Mouse (Mus musculus) left cerebral cortex, adult 18-20 months (tissue): ENCODE measurements around the gene 4930433I11Rik. TPM values are rescaled to one million over a fixed set of nuclear protein-coding genes. Genes with fewer than 3 reads are reported as not detected.
A peak's percentile ranks its signal among the peaks of the same experiment; 100 is the strongest.
"Not testable (repeated sequence)": the region's sequence is repeated elsewhere in the genome, so short reads cannot be mapped to it uniquely, and the experiment has no call there.

Source experiments
- DNase-seq, 2 experiments: peaks; one replicate each; pipeline ENCODE4 v3.0.0; 2021 to 2022; ENCODE audit warnings: low spot score in 2 of 2, mixed read lengths in 1 of 2
- long read RNA-seq, 2 experiments: library from polyadenylated mRNA; stranded (forward); transcript quantifications; one replicate each; pipeline ENCODE4 v2.0.0; 2021
- total RNA-seq, 2 experiments: library from RNA; stranded (reverse); gene quantifications; 2 replicates each; pipeline ENCODE4 v1.2.3; 2021

4930433I11Rik gene
- not detected for total RNA-seq
- long read RNA-seq, experiment 1 = 0 reads
- long read RNA-seq, experiment 2 = 0 reads

GRCm38 (mm10) chr7:40987243-40987642, at the start of gene 4930433I11Rik:
TSS of gene 4930433I11Rik (plus strand) at chr7:40987543.
- no peak for DNase-seq

GRCm38 (mm10) chr7:40939371-40939770, 48.0 kb upstream of the 4930433I11Rik start:
- DNase-seq = peak; percentile 32 to 54

- DNase-seq = peak; percentile 18 to 35
These were observed 45.0 kb upstream of the 4930433I11Rik start for GRCm38 (mm10) chr7:40942233-40942935.

- not testable (repeated sequence) for DNase-seq
These were observed 45.1 kb downstream of the 4930433I11Rik start, which contains the start of gene Gm4884 for GRCm38 (mm10) chr7:41032419-41032818. TSS of gene Gm4884 (plus strand) at chr7:41032719.

- not testable (repeated sequence) for DNase-seq
These were observed 56.7 kb downstream of the 4930433I11Rik start for GRCm38 (mm10) chr7:41044058-41044457.

Other genes with a start within 250 kb of the 4930433I11Rik start
- gene Vstm2b, start 89.2 kb upstream of the 4930433I11Rik start, total RNA-seq = 10 to 100 TPM; 54.8 to 59.9 TPM
- gene Gm4884, start 45.2 kb downstream of the 4930433I11Rik start, total RNA-seq = not detected
- not detected for gene Gm5592, start 166.3 kb downstream of the 4930433I11Rik start, total RNA-seq